Mouse (Mus musculus): ENCODE results near the gene Ncan.
A peak's percentile ranks its signal among the peaks of the same experiment; 100 is the strongest.

Gene Ncan

DNA sequence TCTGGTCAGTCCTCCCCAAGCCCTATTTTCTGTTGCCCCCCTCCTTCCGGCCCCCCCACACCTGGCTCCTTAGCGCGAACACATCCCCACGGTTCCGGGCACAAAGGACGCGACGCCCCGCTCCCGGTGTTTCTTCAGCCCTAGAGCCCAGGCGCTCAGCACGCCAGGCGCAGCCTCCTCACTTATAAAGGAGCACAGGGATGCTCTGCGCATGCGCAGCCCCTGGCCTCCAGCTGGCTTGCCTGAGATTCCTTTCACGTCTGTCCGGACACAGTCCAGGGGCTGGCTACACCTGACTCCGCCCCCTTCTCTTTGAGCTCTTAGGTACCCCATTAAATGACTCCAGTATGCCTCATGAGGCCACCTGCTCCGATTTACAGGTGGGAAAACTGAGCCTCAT, at the start of gene Ncan:
Gene Ncan (minus strand): TSS at position 207 of the 400 bp plus-strand sequence.
- DNase-seq (ENCODE audit: low spot score): peak; percentile 78

DNA sequence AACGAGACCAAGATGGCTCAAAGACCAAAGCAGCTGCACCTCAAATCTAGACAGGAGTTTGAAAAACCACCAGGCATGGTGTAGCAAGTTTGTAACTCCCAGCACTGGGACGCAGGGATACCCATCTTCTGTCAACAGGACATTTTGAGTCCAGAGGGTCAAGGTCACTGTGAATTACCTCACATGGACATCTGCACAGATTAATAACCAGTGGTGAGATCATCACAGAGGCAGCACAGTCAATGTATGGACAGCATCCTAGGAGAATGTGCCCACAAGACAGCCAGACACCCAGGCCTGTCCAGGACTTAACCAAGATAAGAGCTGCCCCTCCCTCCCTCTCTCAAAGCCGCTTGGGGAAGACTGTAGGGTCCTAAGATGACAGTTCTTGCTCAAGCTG, 49.4 kb upstream of the Ncan start:
- no peak for DNase-seq (ENCODE audit: low spot score)

DNA sequence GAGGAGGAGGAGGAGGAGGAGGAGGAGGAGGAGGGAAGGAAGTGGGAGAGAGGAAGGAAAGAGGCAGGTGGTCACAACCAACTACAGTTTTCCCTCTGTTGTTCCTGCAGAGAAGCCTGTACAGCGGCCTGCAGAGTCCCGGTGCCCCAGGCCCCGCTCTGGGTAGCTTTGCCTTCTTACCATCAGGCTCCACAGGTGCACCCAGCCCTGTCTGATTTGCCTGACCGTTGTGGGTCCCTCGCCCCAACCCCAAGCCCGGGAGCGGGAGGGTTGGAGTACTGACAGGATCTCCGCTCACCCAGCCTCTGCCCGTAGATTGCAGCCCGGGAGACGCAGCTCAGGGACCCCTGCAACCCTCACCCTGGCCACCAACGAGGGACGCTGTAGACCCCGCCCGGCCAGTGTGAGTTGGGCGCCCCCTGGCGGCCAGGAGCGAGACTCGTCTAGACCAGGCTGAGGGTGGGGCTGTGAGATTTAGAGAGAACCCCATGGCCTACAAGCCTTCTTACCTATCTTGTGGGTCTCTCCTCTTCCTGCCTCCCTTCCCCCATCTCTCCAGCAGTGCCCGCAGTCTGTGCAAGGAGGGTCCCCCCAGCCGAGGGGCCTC, 45.9 kb upstream of the Ncan start:
- peak; percentile 74 for DNase-seq (ENCODE audit: low spot score)

DNA sequence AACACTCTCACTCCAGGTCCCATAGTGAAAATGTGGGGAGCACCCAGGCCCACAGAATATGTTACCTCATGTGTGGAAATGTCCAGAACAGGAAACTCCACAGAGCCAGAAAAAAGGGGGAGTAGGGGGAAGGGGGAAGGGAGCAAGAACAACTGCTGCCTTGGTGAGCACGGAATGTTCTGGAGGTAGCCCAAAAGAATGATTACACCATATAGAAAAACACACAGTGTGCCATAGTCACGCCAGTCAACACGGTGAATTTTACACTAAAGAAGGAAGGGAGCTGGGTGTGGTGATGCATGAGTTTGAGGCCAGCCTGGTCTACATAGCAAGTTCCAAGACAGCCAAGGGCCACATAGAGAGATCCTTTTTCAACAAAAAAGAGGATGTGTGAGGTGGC, 42.6 kb upstream of the Ncan start:
- DNase-seq (ENCODE audit: low spot score): no peak

DNA sequence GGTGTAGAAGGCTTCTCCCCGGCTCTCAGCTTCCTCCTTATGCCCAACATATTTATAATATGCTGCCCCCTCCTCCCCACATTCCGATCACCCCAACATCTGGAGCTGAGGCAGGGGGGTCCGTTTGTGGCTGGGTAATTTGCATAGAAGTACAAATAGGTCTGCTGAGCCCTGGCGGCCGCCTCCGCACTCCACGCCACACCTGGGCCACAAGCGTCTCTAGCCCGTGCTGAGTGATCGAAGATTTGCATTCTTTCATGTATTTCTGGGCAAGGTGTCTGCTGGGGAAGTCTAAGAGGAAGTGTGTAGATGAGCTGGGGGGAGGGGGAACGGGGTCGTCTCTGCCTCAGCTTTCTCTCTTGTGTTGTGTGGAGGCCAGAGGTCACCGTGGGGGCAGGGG, 39.3 kb upstream of the Ncan start:
- DNase-seq (ENCODE audit: low spot score): no peak

DNA sequence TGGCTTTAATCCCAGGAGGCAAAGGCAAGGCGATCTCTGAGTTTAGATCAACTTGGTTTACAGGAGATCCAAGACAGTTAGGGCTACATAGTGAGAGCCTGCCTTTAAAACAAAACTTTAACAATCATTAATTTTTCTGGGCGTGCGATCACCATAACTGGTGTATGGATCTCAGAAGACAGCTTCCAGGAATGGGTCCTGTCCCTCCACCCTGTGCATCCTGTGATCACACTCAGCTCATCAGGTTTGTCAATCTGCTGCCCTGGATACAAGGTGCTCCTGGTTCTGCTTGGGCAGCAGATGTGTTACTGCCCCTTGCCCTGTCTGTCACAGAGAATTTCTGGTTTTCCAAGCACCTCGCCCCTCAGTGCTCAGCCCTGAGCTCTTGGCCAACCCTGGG, 38.5 kb upstream of the Ncan start:
- no peak for DNase-seq (ENCODE audit: low spot score)

DNA sequence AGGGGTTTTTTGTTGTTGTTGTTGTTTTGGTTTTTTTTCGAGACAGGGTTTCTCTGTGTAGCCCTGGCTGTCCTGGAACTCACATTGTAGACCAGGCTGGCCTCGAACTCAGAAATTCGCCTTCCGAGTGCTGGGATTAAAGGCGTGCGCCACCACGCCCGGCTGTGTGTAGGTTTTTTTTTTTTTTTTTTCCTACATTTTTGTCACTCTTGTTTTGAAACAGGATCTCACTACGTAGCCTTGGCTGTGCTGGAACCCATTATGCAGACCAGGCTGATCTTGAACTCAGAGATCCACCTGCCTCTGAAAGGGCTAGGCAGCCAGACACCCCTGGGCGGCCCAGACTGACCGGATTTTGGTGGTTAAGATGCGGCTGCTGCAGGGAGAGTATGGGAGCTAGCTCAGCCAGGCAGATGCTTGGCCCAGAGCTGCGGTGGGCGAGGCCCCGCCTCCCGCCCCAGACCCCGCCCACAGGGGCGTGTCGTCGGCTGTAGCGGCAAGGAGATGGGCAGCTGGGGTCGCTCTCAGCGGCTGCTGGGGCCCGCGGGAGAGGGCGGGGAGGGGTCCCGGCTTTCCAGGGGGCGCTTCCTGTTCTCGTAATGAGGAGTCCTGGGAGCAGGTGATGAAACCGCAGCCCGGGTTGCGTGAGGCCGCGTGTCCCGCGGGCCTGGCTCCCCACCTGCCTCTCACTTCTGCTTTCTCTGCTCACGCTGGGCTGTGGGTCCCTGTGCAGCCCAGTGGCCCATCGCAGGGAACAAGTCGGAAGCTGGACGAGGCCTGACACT, 37.6 kb upstream of the Ncan start:
- peak; percentile 86 for DNase-seq (ENCODE audit: low spot score)

DNA sequence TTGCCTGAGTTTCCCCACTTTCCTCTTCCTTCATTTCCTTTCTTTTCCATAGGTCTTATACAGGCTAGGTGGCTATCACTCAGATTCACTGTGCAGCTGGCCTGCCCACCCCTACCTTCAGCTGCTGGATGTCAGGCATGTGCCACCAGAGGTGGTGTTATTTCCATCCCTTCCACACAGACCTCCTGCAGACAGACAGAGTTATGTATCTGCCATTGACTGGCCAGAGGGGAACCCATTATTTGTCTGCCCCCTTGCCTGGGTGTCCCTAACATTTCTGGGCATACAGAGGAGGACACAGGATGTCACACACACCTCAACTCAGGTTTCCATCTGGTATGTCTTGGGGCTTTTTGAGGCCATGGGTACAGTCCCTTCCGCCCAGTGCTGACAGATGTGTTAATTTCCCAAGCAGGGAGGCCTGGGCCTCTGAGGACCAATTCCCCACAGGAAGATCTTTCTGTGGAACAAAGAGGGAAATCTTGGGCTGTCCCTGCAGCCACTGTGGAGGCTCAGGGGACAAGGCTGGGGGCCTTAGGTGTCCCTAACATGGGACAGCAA, 36.6 kb upstream of the Ncan start:
- no peak for DNase-seq (ENCODE audit: low spot score)

DNA sequence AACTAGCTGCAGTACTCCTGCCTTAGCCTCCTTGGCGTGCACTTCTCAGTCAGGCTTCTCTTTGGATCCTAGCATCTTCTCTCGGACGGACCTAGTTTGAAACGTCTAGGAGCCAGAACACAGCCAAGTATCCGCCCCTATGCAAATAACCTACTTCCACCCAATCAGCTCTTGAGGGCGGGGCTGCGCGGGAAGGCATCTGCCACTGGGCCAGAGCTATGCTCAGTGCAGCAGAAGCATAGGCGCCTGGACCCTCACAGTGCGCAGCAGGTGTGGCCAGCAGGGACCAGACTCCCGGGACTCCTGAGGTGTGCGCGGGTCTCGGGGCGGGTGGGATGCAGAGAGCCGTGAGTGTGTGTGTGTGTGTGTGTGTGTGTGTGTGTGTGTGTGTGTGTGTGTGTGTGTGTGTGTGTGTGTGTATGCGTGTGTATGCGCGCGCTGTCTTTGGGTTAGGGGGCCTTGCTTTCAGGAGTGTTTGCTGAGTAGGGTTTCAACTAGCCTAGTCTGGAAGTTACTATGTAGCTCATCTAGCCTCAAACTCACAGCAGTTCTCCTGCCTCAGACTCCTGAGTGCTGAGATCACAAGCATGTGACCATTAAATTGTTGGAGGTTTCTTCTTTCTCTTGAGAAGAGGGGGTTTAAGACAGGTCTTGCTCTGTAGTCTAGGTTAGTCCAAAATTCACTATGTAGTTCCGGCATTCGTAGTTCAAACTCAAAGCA, 32.0 kb upstream of the Ncan start:
- DNase-seq (ENCODE audit: low spot score): peak; percentile 86

DNA sequence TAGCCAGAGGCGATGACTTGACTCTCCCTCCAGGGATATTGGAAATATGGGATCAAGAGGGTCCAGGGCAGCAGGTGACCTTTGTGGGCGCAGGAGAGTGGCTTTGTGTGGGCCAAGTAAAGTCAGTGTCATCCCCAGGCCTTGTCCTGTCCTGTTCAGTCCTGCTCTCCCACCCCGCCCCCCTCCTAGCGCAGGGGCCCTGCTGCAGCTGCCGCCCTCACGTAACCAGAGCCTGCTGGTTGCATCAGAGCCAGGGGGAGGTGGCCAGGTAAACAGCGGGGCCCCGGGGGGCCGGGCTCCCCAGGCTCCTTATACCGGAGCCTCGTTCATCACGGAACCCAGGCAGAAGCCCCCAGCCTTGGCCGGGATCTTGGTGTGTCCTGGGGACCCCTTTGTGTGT, 29.5 kb upstream of the Ncan start:
- no peak for DNase-seq (ENCODE audit: low spot score)

DNA sequence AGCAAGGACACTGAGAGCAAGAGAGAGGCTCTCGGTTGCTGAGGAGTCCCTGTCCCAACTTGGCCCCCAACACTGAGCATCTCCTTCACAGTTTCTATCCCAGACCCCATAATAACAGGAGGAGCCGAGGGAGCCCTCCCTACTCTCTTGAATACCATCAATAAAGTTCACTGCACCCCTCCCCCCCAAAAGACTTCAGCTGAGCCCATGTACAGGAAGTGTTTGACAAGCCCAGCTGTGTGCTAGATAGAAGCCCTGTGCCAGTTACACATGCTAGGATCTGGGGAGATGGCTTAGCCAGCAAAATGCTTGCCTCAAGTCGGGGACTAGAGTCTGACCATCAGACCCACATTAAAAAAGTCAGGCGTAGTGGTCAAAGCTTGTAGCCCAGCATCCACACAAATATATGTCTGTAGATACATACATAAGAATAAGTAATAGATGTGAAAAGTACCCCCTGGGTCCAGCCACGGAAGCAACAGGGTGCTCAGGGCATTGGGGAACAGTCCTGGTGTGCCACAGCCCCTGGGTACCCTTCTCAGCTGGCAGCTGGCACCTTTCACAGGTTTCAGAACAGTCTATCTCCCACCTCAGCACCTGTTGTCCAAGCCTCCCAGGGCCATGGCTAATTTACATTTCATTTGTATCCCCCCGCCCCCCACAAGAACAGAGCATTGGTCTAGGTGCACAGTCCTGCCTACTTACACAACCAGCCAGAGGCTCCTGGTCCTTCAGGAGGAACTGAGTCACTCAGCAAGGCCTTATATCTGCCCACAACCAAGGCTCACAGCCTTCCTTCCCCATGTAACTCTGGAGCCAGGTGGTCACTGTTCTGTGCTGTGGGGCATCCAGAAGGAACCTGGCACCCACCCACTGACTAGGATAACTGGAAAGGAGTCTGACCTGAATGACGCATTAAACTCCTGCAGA, 27.3 kb upstream of the Ncan start:
- no peak for DNase-seq (ENCODE audit: low spot score)

DNA sequence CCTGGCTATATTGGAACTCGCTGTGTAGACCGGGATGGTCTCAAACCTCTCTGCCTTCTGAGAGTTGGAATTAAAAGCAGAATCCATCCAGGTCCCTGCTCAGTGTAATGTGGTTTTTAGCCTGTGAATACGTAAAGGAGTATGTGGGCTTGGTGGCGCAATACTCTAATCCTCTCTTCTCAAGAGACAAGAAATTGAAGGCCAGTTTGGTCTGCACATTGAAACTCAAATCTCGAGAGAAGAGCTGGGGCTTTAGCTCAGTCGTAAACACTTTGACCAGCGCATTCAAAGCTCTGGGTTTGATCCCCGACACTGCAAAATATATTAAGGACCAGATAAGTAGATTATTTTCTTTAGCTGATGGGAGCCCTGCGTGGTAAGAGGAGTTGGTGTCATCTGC, 19.3 kb upstream of the Ncan start:
- DNase-seq (ENCODE audit: low spot score): no peak

DNA sequence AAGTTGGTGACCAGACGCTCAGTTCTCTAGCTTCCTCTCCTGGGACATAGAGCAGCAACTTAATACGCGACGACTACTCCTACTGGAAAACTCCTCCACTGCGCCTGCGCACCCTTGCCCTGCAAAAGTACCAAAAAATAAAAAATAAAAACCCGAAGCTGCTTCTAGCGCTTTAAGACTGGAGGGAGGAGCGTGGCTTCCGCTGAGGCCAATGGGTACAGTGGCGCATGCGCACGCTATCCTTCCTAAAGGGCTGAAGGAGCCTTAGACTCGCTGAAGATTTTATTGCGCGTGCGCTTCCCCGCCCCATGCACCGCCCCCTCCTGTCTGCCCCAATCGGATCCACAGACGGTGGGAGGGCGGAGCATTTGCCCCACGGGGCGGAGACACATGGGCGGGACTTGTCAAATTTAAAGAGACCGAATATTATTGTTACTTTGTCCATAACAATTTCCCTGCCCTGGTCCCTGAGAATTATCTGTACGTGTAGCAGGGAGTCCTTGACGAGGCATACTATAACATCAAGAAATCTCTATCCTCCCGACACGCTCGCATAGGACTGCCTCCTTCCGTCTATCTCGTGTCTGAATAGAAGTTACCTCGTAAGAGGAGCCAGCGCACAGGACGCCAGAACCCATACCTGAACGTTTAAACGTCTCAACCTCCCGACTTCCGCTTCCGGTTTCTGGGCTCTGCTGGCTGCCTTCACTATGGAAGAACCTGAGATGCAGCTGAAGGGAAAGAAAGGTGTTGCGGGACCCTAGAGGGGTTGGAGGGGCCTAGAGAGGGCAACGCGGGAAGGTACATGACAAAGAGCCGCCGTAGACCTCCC, 18.6 kb upstream of the Ncan start, which contains the start of the genes Rfxank, Borcs8 and Mef2b:
Gene Rfxank (minus strand): TSS at position 129 of the 832 bp plus-strand sequence.
Gene Borcs8 (plus strand): TSS at position 474 of the 832 bp plus-strand sequence.
Gene Mef2b (plus strand): TSS at position 686 of the 832 bp plus-strand sequence.
- DNase-seq (ENCODE audit: low spot score): peak; percentile 98

DNA sequence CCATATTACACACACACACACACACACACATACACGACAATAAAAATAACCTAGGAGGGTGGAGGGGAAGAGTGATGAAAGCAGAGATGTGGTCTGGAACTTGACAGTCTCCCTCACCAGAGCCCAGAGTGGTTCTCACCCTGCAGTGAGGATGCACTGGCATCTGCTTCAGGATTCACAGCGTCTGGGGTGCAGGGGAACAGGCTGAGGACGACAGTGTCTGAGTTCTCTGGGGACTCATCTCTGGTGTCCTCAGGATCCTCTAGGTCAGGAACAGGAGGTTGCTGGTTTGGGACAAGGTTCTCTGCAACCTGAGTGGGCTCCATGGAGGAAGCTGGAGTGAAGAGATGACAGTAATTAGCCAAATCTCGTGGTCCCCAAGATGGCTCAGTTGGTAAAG, 17.2 kb upstream of the Ncan start:
- no peak for DNase-seq (ENCODE audit: low spot score)

DNA sequence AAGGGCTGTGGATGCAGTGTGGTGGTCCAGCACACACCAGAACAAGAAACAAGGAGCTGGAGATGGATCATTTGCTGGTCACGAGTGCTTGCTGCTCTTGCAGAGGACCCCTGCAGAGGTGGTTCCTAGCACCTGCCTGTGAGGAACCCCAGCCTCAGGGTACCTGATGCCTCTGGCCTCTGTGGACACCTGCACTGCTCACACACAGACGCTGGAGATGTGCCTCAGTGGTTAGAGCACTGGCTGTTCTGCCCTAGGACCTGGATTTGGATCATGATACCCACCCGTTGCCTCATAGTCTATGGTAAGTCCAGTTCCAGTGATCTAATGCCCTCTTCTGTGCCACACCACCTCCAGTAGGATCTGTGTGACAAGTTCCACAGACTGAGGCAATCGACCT, 15.9 kb upstream of the Ncan start:
- no peak for DNase-seq (ENCODE audit: low spot score)

DNA sequence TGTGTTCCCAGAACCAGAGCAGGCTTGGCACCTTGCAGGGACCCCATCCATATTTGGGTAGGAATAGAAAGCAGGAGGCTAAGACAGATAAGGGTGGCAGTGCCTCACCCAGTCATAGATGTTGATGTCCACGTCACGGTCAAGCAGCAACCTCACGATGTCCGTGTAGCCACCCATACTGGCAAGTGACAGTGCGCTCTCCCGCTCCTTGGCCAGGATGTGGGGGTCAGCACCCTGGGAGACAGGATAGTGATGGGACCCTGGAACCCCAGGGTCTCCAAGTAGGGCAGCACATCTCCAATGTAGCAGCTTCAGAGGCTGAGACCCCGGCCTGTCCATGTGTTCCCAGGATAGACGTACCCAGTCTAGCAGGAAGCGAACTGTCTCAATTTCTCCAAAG, 14.3 kb upstream of the Ncan start:
- DNase-seq (ENCODE audit: low spot score): no peak

DNA sequence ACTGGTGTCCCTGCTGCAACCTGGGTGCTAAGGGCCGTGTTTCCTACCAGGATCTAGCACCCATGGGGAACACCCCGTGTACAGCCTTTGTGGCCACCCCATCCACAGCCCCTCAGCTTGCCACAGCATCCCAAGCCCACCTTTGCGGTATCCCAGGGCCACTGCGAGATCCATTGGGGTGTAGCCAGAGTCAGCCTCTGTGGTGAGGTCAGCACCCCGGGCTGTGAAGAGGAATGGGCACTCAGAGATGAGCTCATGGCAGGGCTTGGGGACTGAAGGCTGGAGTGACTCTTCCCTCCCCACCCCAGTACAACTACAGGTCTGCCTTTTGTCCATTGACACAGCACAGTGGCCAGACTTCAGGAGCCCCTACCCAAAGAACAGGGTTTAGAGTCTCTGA, 13.4 kb upstream of the Ncan start:
- DNase-seq (ENCODE audit: low spot score): no peak

DNA sequence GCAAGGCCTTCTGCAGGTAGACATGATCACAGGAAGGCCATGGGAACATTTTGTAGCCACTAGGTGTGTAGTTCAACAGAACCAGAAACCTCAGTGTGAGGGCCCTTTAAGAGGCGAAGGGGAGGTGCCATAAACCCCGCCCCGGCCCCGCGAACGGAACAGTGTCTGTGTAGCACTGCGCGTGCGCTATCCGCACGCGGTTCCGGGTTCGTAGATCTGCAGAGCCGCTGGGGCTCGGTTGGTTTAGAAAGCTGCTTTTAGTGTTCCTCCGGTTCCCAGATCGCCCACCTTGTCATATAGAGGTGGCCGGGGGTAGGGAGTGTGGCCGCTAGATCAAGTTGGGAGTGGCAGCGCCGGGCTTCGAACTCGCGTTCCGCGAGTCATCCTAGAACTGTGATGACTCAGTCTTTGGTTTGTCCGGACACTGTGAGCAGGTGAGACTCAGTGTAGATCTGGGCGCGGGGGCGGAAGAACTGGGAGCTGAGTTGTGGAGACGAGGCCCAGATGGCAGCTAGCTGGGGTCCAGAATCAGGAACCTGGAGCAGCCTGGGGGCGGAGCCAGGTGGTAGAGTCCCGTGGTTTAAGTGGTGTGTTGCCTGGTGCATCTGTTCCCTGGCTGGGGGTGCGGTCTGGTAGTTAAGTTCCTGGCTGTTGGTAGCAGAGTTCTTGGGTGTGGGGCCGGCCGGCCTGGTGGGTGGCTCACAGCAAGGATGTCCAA, 10.7 kb upstream of the Ncan start, which contains the start of gene Nr2c2ap:
Gene Nr2c2ap (plus strand): TSS at position 168 of the 718 bp plus-strand sequence.
- peak; percentile 80 for DNase-seq (ENCODE audit: low spot score)

DNA sequence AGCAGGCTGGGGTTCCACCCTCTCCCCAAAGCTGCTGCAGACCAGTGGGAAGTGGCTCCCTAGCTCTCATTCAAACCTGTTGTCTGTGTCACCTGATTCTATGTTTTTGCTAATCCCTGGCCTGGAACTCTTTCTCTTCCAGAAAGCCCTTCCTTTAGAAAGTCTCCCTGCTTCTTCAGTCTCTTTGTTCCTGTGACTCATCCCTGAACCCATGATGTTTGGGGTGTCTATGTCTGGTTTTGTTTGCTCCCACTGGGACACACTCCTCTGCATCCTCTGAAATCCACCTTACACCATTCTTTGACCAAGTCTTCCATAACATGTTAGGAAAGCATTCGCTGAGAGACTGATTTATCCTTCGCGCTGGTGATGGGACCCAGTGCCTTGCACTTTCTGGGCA, 9.4 kb upstream of the Ncan start:
- DNase-seq (ENCODE audit: low spot score): no peak

Measured in testis, postnatal 14 days (tissue).